Mouse (Mus musculus) small intestine, adult 2 months (tissue): ENCODE data around the gene Qsox1. TPM values are rescaled to one million over a fixed set of nuclear protein-coding genes. Genes with fewer than 3 reads are reported as not detected.

Experiments
- H3K27ac ChIP-seq: fragments of 200-500 bp; 2 replicates; pipeline ENCODE4 v1.5.1; 2012; ENCODE audit warnings: low read depth, low read length, control low read depth, inconsistent platforms; ENCODE audit not compliant: insufficient read depth
- H3K27me3 ChIP-seq: fragments of 200-500 bp; 2 replicates; pipeline ENCODE4 v1.6.1; 2012; ENCODE audit warnings: mild to moderate bottlenecking, moderate library complexity, low read length, inconsistent platforms; ENCODE audit not compliant: control insufficient read depth, insufficient read depth
- H3K36me3 ChIP-seq: fragments of 200-500 bp; 2 replicates; pipeline ENCODE4 v1.6.1; 2012; ENCODE audit warnings: mild to moderate bottlenecking, low read length, control low read depth, inconsistent platforms; ENCODE audit not compliant: control insufficient read depth, insufficient read depth
- H3K4me1 ChIP-seq: fragments of 200-500 bp; 2 replicates; pipeline ENCODE4 v1.6.1; 2012; ENCODE audit warnings: low read length, inconsistent platforms, mixed read lengths; ENCODE audit not compliant: control insufficient read depth, insufficient read depth, insufficient read length
- H3K4me3 ChIP-seq: fragments of 200-500 bp; 2 replicates; pipeline ENCODE4 v1.5.1; 2012; ENCODE audit warnings: low read depth, mild to moderate bottlenecking, control low read depth, inconsistent platforms, low read length, moderate library complexity
- CTCF ChIP-seq: fragments of 200-500 bp; IDR thresholded peaks from 2 replicates; pipeline ENCODE4 v1.5.1; 2012; ENCODE audit warnings: low read depth, mild to moderate bottlenecking, control low read depth, inconsistent platforms, low read length, moderate library complexity, mixed read lengths; ENCODE audit not compliant: insufficient replicate concordance, insufficient read length; ENCODE audit errors: extremely low read depth
- POLR2A ChIP-seq: fragments of 200-500 bp; IDR thresholded peaks from 2 replicates; pipeline ENCODE4 v1.6.1; 2012; ENCODE audit warnings: low read depth, mild to moderate bottlenecking, control low read depth, inconsistent platforms, low read length, moderate library complexity
- WGBS: fragments of 180-500 bp; shearing (Covaris S2); methylation state at CpG from one replicate; pipeline ENCODE4 v1.1.7; 2018; 5-methylcytosine and 5-hydroxymethylcytosine counted together
- polyA plus RNA-seq: library from polyadenylated mRNA; depleted of rRNA; stranded (reverse); fragments of >200 nt; gene quantifications from 2 replicates; pipeline ENCODE4 v1.2.3, GENCODE M21; 2012

Qsox1 gene
- polyA plus RNA-seq, 1 experiment, result 77.8 TPM

DNA sequence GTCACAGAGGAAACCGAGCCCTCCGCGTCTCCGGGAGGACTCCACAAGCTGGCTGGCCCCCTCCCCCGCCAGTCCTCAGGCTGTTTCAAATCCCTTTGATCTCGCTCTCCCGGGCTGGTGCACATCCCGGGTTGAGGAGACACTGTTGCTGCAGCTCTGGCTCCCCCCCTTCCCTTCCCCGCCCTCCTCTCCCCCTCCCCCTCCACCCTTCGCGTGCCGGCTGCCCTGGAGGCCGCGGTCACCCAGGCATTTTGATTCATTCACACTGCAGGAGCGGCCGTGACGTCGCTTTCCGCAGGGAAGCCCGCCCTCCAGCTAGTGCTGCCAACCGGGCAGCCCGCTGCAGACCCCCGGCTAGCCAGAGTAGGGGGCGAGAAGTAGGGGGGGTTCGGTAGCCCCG, 70.7 kb downstream of the Qsox1 start:
- TF ChIP-seq POLR2A (no peak), CTCF (no peak)
- Histone ChIP-seq H3K4me1 (peaks cover 9% of the 10 kb centered on the region), H3K27me3 (peaks cover 57% of the 10 kb centered on the region), H3K4me3 (peak overlapping the region; percentile 54), H3K27ac (no peak overlapping the region), H3K36me3 (no peaks in the 10 kb centered on the region)
- 1% methylated on average over 26 of the region's 26 CpGs for WGBS

GRCm38 (mm10) chr1:155741378-155741945, 71.2 kb downstream of the Qsox1 start:
- Histone ChIP-seq H3K27me3 (peaks cover 62% of the 10 kb centered on the region), H3K27ac (no peak overlapping the region), H3K36me3 (no peaks in the 10 kb centered on the region), H3K4me3 (peak overlapping the region; percentile 54; the same call in 1 of the 2 replicates), H3K4me1 (peaks cover 9% of the 10 kb centered on the region)
- TF ChIP-seq POLR2A (no peak), CTCF (no peak)
- 2% methylated on average over 34 of the region's 34 CpGs for WGBS

DNA sequence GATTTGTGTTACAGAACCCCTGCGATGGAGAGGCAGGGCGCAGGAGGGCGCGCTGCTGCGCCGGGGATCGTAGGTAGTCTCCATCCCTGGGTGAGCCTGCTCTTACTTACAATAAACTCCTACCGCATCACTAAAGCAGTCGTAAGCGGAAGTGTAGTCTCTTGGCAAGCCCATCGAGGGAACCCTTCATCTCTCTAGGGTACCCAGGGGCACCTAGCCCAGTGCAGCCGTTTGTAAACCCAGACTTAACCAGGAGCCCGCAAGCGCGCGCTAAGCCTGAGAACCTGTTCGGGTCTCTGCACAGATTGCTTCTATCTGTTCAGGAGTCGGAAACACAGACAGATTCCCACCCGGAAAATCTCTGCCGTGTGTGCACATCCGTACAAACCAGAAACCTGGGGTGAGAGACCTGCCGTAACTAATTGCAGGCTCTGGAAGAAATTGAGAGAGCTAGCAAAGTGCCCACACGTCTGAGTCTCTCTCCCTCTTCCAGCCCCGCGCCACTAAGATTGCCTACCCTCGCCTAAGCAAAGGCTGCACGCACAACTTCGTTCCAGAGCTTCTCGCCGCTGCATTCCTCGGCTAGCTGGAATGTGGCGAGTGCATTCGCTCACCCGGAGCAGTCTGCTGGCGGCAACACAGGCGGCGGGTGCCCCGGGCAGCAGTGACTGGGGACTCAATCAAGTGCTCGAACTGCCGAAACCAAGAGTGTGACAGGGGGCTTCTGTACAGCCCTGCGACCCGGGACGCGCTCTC, 71.9 kb downstream of the Qsox1 start:
- Histone ChIP-seq H3K4me3 (peak overlapping the region; percentile 54; the same call in 1 of the 2 replicates), H3K27ac (no peak overlapping the region), H3K4me1 (peaks cover 9% of the 10 kb centered on the region), H3K27me3 (peaks cover 62% of the 10 kb centered on the region), H3K36me3 (no peaks in the 10 kb centered on the region)
- TF ChIP-seq CTCF (no peak), POLR2A (no peak)
- 2% methylated on average over 44 of the region's 44 CpGs for WGBS

DNA sequence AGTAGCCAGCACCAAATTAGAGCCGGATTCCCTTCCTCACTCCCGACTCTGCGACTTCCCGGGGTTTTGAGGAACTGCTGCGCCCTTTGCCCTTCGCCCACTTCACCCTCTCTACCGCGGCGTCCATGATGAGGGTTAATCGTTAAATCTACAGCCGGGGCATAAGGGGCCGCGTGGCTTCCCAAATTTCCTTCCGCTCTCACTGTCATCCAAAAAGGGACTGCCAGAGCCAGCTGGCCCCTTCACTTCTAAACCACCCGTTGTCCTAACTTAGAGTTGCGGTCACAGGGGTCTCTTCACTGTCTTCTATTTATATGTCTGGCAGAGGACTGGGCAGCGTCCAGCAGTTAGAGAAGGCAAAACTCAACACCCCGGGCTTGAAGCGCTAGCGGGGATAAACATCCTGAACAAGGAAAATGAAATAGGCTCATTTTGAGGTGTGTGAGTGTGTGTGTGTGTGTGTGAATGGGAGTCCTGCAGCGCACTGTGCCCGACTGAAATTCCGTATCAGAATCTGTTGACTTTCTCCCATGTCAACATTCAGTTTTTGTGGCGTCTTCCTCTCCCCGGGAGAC, 74.8 kb downstream of the Qsox1 start:
- 2% methylated on average over 25 of the region's 25 CpGs for WGBS

DNA sequence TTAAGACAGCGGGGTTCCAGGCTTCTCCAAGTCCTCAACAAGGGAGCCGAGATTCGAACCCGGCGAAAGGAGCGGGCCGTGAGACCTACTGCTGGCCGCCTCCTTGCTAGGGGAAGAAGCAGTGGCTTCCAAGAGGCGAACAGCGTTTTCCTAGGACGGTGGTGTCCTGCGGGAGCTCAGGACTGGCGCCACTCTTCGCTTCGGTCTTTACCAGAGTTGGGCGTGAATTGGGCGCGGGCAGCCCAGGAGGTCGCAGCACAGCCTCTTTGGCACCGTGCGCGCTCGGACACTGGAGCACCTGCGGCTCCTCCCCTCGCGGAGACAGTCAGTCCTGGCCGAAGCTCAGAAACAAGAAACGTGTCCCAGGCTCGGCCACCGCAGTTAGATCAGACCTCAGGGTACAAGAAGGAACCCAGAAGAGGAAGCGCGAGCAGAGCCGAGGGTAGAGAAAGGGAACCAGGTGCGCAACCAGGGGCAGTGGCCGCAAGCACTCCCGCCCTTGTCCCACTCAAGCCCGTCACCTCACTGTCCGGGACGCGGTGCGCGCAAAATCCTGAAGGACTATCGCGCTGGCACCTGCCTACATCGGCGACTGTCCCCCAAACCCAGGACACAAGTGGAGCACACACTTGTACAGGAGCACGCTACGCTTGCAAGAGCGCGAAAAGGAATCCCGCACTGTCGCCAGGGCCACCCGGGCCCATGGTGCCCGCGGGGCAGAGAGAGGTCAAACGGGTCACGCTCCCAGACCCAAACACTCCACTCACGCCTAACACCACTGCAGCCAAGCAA, 75.5 kb downstream of the Qsox1 start:
- TF ChIP-seq POLR2A, result no peak
- TF ChIP-seq CTCF, result no peak
- Histone ChIP-seq H3K27me3 (peaks cover 70% of the 10 kb centered on the region), H3K4me3 (0 out of 2 replicates have a peak overlapping the region, but pooled peaks have one; percentile 1), H3K36me3 (no peaks in the 10 kb centered on the region), H3K4me1 (peaks cover 2% of the 10 kb centered on the region; the same call in 1 of the 2 replicates), H3K27ac (no peak overlapping the region)
- WGBS, result 3% methylated on average over 58 of the region's 58 CpGs

More for the DNA sequence above, 74.8 kb downstream of the Qsox1 start:
- Histone ChIP-seq H3K27ac (no peak overlapping the region), H3K27me3 (peaks cover 73% of the 10 kb centered on the region), H3K36me3 (no peaks in the 10 kb centered on the region), H3K4me3 (no peak overlapping the region), H3K4me1 (peaks cover 9% of the 10 kb centered on the region)
- no peak for TF ChIP-seq POLR2A
- TF ChIP-seq CTCF, result no peak

GRCm38 (mm10) chr1:155736096-155736825, 76.4 kb downstream of the Qsox1 start:
- Histone ChIP-seq H3K4me1 (peaks cover 2% of the 10 kb centered on the region; the same call in 1 of the 2 replicates), H3K4me3 (no peak overlapping the region), H3K27ac (no peak overlapping the region), H3K36me3 (no peaks in the 10 kb centered on the region), H3K27me3 (peaks cover 69% of the 10 kb centered on the region)
- WGBS, result 5% methylated on average over 26 of the region's 26 CpGs
- TF ChIP-seq POLR2A, result no peak
- no peak for TF ChIP-seq CTCF

DNA sequence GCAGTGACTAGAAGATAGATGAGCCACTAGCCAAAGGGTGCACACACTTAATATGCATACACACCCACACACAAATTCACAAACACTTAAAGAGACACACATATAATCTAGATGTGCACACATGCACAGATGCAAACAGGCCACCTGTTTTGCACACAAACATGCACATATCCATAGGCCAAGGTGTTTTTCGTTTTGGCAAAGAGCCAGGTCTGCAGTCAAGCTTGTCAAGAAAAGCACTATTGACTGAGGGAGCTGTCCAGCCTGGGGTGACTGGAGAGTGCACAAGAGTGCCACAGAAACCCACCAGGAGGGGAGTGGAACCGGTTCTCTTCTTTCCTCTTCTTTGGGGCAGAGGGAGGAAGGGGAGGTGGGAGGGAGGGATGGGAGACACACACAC, 81.5 kb downstream of the Qsox1 start:
- Histone ChIP-seq H3K27me3 (peaks cover 59% of the 10 kb centered on the region), H3K36me3 (no peaks in the 10 kb centered on the region), H3K27ac (no peak overlapping the region), H3K4me3 (no peak overlapping the region), H3K4me1 (no peaks in the 10 kb centered on the region)
- 1% methylated on average over 2 of the region's 2 CpGs for WGBS
- TF ChIP-seq POLR2A, result no peak
- TF ChIP-seq CTCF, result no peak
